Mouse (Mus musculus) stomach, postnatal 0 days (tissue): ENCODE results near the gene Yipf2.

Experiments used
- CTCF ChIP-seq: IDR thresholded peaks from 2 replicates; pipeline ENCODE4 v1.5.1; 2016; ENCODE audit warnings: antibody characterized with exemption, low read depth, mild to moderate bottlenecking, moderate library complexity
- EP300 ChIP-seq: optimal IDR thresholded peaks from 2 replicates; pipeline ENCODE3; 2016; ENCODE audit warnings: antibody characterized with exemption

- TF ChIP-seq CTCF, result no peak
- no peak for TF ChIP-seq EP300
These were observed 35.1 kb downstream of the Yipf2 start for GRCm38 (mm10) chr9:21557556-21557955.
